14 mouse cellular contexts compared by ENCODE assay signal in genomic region chr15:37124299-37124698, GRCm38 (mm10).
DNase-seq lines count a peak whose midpoint lies in the region; ATAC-seq lines count a peak whose summit lies in the region.
"Had no signal": no experiment of that assay in that cellular context is flagged by ENCODE, and none has a peak within 500 bp of the region (broad histone marks: within the 10 kb centered on the region; RNA-seq: fewer than 3 reads in every experiment).

No protein-coding gene starts in this region.

- no peak overlapping the region for H3K4me3 ChIP-seq in intestine, embryonic 16.5 days (ENCODE audit: low read length)
- H3K4me3 ChIP-seq: embryonic facial prominence, embryonic 13.5 days had no signal

- intact Hi-C loops in left cerebral cortex, postnatal 36 days (cut with DNase I): loop anchor here (5.0 kb wide), 1 partner anchor 203 kb away; no protein-coding TSS in a partner anchor

- peaks cover 5% of the 10 kb centered on the region; the same call in 1 of the 2 replicates for H3K4me1 ChIP-seq in intestine, embryonic 16.5 days (ENCODE audit: control insufficient read depth, insufficient read depth, low read length)

- peak; percentile 12 for DNase-seq in heart, adult 11 months
- no peak for DNase-seq in heart, postnatal 4 days
- DNase-seq in left cerebral cortex, adult 18-20 months (ENCODE audit: low spot score in 2 of 2): peak; percentile 63 to 65
- DNase-seq in left cerebral cortex, adult 11 months (ENCODE audit: low spot score): no peak
- peak; percentile 41 to 62 for DNase-seq in left cerebral cortex, postnatal 36 days (ENCODE audit: low spot score in 2 of 2)
- DNase-seq: cerebellum, adult 11 months; lung, adult 2 months; midbrain, embryonic 14.5 days; thymus, adult 2 months had no signal

- H3K9me3 ChIP-seq in intestine, embryonic 16.5 days (ENCODE audit: control insufficient read depth, low read length): no peaks in the 10 kb centered on the region
- H3K9me3 ChIP-seq: embryonic facial prominence, embryonic 13.5 days had no signal

- ATAC-seq in intestine, embryonic 16.5 days: peak; percentile 48; the same call in 1 of the 2 replicates
- ATAC-seq in activated CD4-positive, CD25-positive, alpha-beta regulatory T cell, adult 4 months: no peak
- ATAC-seq: CD4-positive, CD25-positive, alpha-beta regulatory T cell, adult 4 months had no signal

- no peaks in the 10 kb centered on the region for H3K27me3 ChIP-seq in intestine, embryonic 16.5 days (replicated peaks; ENCODE audit: control insufficient read depth, insufficient read depth, low read length)
- H3K27me3 ChIP-seq: embryonic facial prominence, embryonic 13.5 days had no signal

- H3K27ac ChIP-seq in intestine, embryonic 16.5 days (ENCODE audit: low read length): no peak overlapping the region
- H3K27ac ChIP-seq: embryonic facial prominence, embryonic 13.5 days; kidney, postnatal 0 days had no signal

- H3K9ac ChIP-seq in intestine, embryonic 16.5 days (ENCODE audit: low read depth, low read length): no peak overlapping the region
- H3K9ac ChIP-seq: embryonic facial prominence, embryonic 13.5 days had no signal

- H3K36me3 ChIP-seq in intestine, embryonic 16.5 days (ENCODE audit: control insufficient read depth, insufficient read depth, low read length): no peaks in the 10 kb centered on the region
- H3K36me3 ChIP-seq: embryonic facial prominence, embryonic 13.5 days had no signal

- WGBS in intestine, embryonic 16.5 days: 63% methylated on average over 7 of the region's 7 CpGs

- H3K4me2 ChIP-seq in intestine, embryonic 16.5 days (ENCODE audit: low read depth, low read length): 0 out of 2 replicates have a peak overlapping the region, but pooled peaks have one; percentile 7
- H3K4me2 ChIP-seq: embryonic facial prominence, embryonic 13.5 days had no signal

Comparison
In these comparisons a context has a peak if more than half of its experiments do, and no peak if none do; other contexts are left out.
1. DNase-seq: peak in heart, adult 11 months (single experiment), left cerebral cortex, adult 18-20 months (2 of 2) and left cerebral cortex, postnatal 36 days (2 of 2); none in heart, postnatal 4 days (single experiment) and left cerebral cortex, adult 11 months (single experiment).